Mouse (Mus musculus) embryo, embryonic 10.5 days (tissue): ENCODE data around the gene Vmn1r27.

Source experiments
- DNase-seq: peaks from one replicate; pipeline ENCODE4 v3.0.0-alpha.2; 2015; ENCODE audit warnings: low spot score

Vmn1r27 gene

GRCm38 (mm10) chr6:58218721-58219120 lies at the start of gene Vmn1r27:
TSS of gene Vmn1r27 (minus strand) at chr6:58218821.
- DNase-seq: no peak

GRCm38 (mm10) chr6:58261737-58262136 lies 43.1 kb upstream of the Vmn1r27 start, which contains the start of gene Vmn1r28:
TSS of gene Vmn1r28 (plus strand) at chr6:58262037.
- no peak for DNase-seq

- DNase-seq: no peak
Observed at GRCm38 (mm10) chr6:58216119-58216518, 2.5 kb downstream of the Vmn1r27 start.
